Mouse (Mus musculus): ENCODE measurements around the gene Arfgef3. TPM values are rescaled to one million over a fixed set of nuclear protein-coding genes. Genes with fewer than 3 reads are reported as not detected.
A peak's percentile ranks its signal among the peaks of the same experiment; 100 is the strongest.
"Not testable (repeated sequence)": the region's sequence is repeated elsewhere in the genome, so short reads cannot be mapped to it uniquely, and the experiment has no call there.

The Arfgef3 gene
- polyA plus RNA-seq, 1 experiment from 2014 or later = 0.15 TPM

GRCm38 (mm10) chr10:18640596-18640995 is 103.2 kb downstream of the Arfgef3 start:
- H3K27ac ChIP-seq (replicated peaks; ENCODE audit: low read depth, low read length) = no peak overlapping the region
- no peak overlapping the region for H3K4me3 ChIP-seq (ENCODE audit: low read depth, low read length)
- DNase-seq (ENCODE audit: low spot score) (no peak), ATAC-seq (ENCODE audit: insufficient number of reproducible peaks, low FRiP score, low TSS enrichment, low read depth) (no peak)
- no peaks in the 10 kb centered on the region for H3K27me3 ChIP-seq (ENCODE audit: control insufficient read depth, insufficient read depth, low read length)
- no peak overlapping the region for H3K4me2 ChIP-seq (ENCODE audit: low read depth, severe bottlenecking)
- no peaks in the 10 kb centered on the region for H3K9me3 ChIP-seq (ENCODE audit: control insufficient read depth, low read length)
- no peak overlapping the region for H3K9ac ChIP-seq (ENCODE audit: low read length)
- 83% methylated on average over 5 of the region's 5 CpGs for WGBS
- no peaks in the 10 kb centered on the region for H3K4me1 ChIP-seq (ENCODE audit: control insufficient read depth, insufficient read depth, low read length)
- H3K36me3 ChIP-seq (ENCODE audit: control insufficient read depth, insufficient read depth, low read length) = no peaks in the 10 kb centered on the region

- WGBS = 88% methylated on average over 9 of the region's 9 CpGs
- Histone ChIP-seq H3K4me2 (ENCODE audit: low read depth, severe bottlenecking) (no peak overlapping the region), H3K9ac (ENCODE audit: low read length) (no peak overlapping the region), H3K4me3 (ENCODE audit: low read depth, low read length) (no peak overlapping the region), H3K36me3 (ENCODE audit: control insufficient read depth, insufficient read depth, low read length) (no peaks in the 10 kb centered on the region), H3K4me1 (ENCODE audit: control insufficient read depth, insufficient read depth, low read length) (no peaks in the 10 kb centered on the region), H3K9me3 (ENCODE audit: control insufficient read depth, low read length) (no peaks in the 10 kb centered on the region), H3K27me3 (ENCODE audit: control insufficient read depth, insufficient read depth, low read length) (no peaks in the 10 kb centered on the region), H3K27ac (replicated peaks; ENCODE audit: low read depth, low read length) (no peak overlapping the region)
- ATAC-seq (ENCODE audit: insufficient number of reproducible peaks, low FRiP score, low TSS enrichment, low read depth) = no peak
- no peak for DNase-seq (ENCODE audit: low spot score)
These were observed 108.3 kb downstream of the Arfgef3 start for GRCm38 (mm10) chr10:18635450-18635849.

GRCm38 (mm10) chr10:18634405-18634985 is 109.3 kb downstream of the Arfgef3 start:
- 81% methylated on average over 7 of the region's 7 CpGs for WGBS
- ATAC-seq (ENCODE audit: insufficient number of reproducible peaks, low FRiP score, low TSS enrichment, low read depth) = no peak

GRCm38 (mm10) chr10:18630498-18630897 is 113.3 kb downstream of the Arfgef3 start:
- Histone ChIP-seq H3K9ac (ENCODE audit: low read length) (no peak overlapping the region), H3K4me3 (ENCODE audit: low read depth, low read length) (no peak overlapping the region), H3K27ac (replicated peaks; ENCODE audit: low read depth, low read length) (no peak overlapping the region), H3K4me2 (ENCODE audit: low read depth, severe bottlenecking) (no peak overlapping the region), H3K27me3 (ENCODE audit: control insufficient read depth, insufficient read depth, low read length) (no peaks in the 10 kb centered on the region), H3K36me3 (ENCODE audit: control insufficient read depth, insufficient read depth, low read length) (no peaks in the 10 kb centered on the region), H3K4me1 (ENCODE audit: control insufficient read depth, insufficient read depth, low read length) (no peaks in the 10 kb centered on the region), H3K9me3 (ENCODE audit: control insufficient read depth, low read length) (no peaks in the 10 kb centered on the region)
- ATAC-seq (ENCODE audit: insufficient number of reproducible peaks, low FRiP score, low TSS enrichment, low read depth) = no peak
- DNase-seq (ENCODE audit: low spot score) = no peak
- WGBS = 78% methylated on average over 8 of the region's 8 CpGs

More at GRCm38 (mm10) chr10:18634405-18634985, 109.3 kb downstream of the Arfgef3 start:
- no peak overlapping the region for H3K4me3 ChIP-seq (ENCODE audit: low read depth, low read length)
- H3K4me2 ChIP-seq (ENCODE audit: low read depth, severe bottlenecking) = no peak overlapping the region
- H3K4me1 ChIP-seq (ENCODE audit: control insufficient read depth, insufficient read depth, low read length) = no peaks in the 10 kb centered on the region
- H3K9ac ChIP-seq (ENCODE audit: low read length) = no peak overlapping the region
- DNase-seq (ENCODE audit: low spot score) = no peak
- no peak overlapping the region for H3K27ac ChIP-seq (replicated peaks; ENCODE audit: low read depth, low read length)
- no peaks in the 10 kb centered on the region for H3K9me3 ChIP-seq (ENCODE audit: control insufficient read depth, low read length)
- H3K27me3 ChIP-seq (ENCODE audit: control insufficient read depth, insufficient read depth, low read length) = no peaks in the 10 kb centered on the region
- H3K36me3 ChIP-seq (ENCODE audit: control insufficient read depth, insufficient read depth, low read length) = no peaks in the 10 kb centered on the region

- no peaks in the 10 kb centered on the region for H3K4me1 ChIP-seq (ENCODE audit: control insufficient read depth, insufficient read depth, low read length)
- no peak for ATAC-seq (ENCODE audit: insufficient number of reproducible peaks, low FRiP score, low TSS enrichment, low read depth)
- no peak overlapping the region for H3K27ac ChIP-seq (replicated peaks; ENCODE audit: low read depth, low read length)
- no peaks in the 10 kb centered on the region for H3K9me3 ChIP-seq (ENCODE audit: control insufficient read depth, low read length)
- WGBS = 90% methylated on average over 6 of the region's 6 CpGs
- H3K4me3 ChIP-seq (ENCODE audit: low read depth, low read length) = no peak overlapping the region
- H3K36me3 ChIP-seq (ENCODE audit: control insufficient read depth, insufficient read depth, low read length) = no peaks in the 10 kb centered on the region
- no peaks in the 10 kb centered on the region for H3K27me3 ChIP-seq (ENCODE audit: control insufficient read depth, insufficient read depth, low read length)
- DNase-seq (ENCODE audit: low spot score) = no peak
- no peak overlapping the region for H3K4me2 ChIP-seq (ENCODE audit: low read depth, severe bottlenecking)
- H3K9ac ChIP-seq (ENCODE audit: low read length) = no peak overlapping the region
These were observed 116.2 kb downstream of the Arfgef3 start for GRCm38 (mm10) chr10:18627530-18627929.

GRCm38 (mm10) chr10:18612796-18613195 is 131.0 kb downstream of the Arfgef3 start:
- ATAC-seq (ENCODE audit: insufficient number of reproducible peaks, low FRiP score, low TSS enrichment, low read depth) (no peak), DNase-seq (ENCODE audit: low spot score) (no peak)
- no peak overlapping the region for H3K4me2 ChIP-seq (ENCODE audit: low read depth, severe bottlenecking)
- no peak overlapping the region for H3K27ac ChIP-seq (replicated peaks; ENCODE audit: low read depth, low read length)
- no peaks in the 10 kb centered on the region for H3K27me3 ChIP-seq (ENCODE audit: control insufficient read depth, insufficient read depth, low read length)
- H3K4me1 ChIP-seq (ENCODE audit: control insufficient read depth, insufficient read depth, low read length) = no peaks in the 10 kb centered on the region
- no peak overlapping the region for H3K4me3 ChIP-seq (ENCODE audit: low read depth, low read length)
- H3K36me3 ChIP-seq (ENCODE audit: control insufficient read depth, insufficient read depth, low read length) = no peaks in the 10 kb centered on the region
- no peak overlapping the region for H3K9ac ChIP-seq (ENCODE audit: low read length)
- H3K9me3 ChIP-seq (ENCODE audit: control insufficient read depth, low read length) = no peaks in the 10 kb centered on the region
- WGBS = 90% methylated on average over 2 of the region's 2 CpGs

- DNase-seq (ENCODE audit: low spot score); H3K4me3 ChIP-seq (ENCODE audit: low read depth, low read length); H3K27me3 ChIP-seq (ENCODE audit: control insufficient read depth, insufficient read depth, low read length); H3K9ac ChIP-seq (ENCODE audit: low read length); H3K36me3 ChIP-seq (ENCODE audit: control insufficient read depth, insufficient read depth, low read length); ATAC-seq (ENCODE audit: insufficient number of reproducible peaks, low FRiP score, low TSS enrichment, low read depth); H3K4me1 ChIP-seq (ENCODE audit: control insufficient read depth, insufficient read depth, low read length); H3K4me2 ChIP-seq (ENCODE audit: low read depth, severe bottlenecking); H3K27ac ChIP-seq (replicated peaks; ENCODE audit: low read depth, low read length); H3K9me3 ChIP-seq (ENCODE audit: control insufficient read depth, low read length): not testable (repeated sequence)
- 55% methylated on average over 5 of the region's 5 CpGs for WGBS
These were observed 138.8 kb downstream of the Arfgef3 start for GRCm38 (mm10) chr10:18604827-18605535.

- Histone ChIP-seq H3K4me2 (ENCODE audit: low read depth, severe bottlenecking) (no peak overlapping the region), H3K36me3 (ENCODE audit: control insufficient read depth, insufficient read depth, low read length) (no peaks in the 10 kb centered on the region), H3K4me3 (ENCODE audit: low read depth, low read length) (no peak overlapping the region), H3K9ac (ENCODE audit: low read length) (no peak overlapping the region), H3K4me1 (ENCODE audit: control insufficient read depth, insufficient read depth, low read length) (no peaks in the 10 kb centered on the region), H3K27ac (replicated peaks; ENCODE audit: low read depth, low read length) (no peak overlapping the region), H3K27me3 (ENCODE audit: control insufficient read depth, insufficient read depth, low read length) (no peaks in the 10 kb centered on the region), H3K9me3 (ENCODE audit: control insufficient read depth, low read length) (no peaks in the 10 kb centered on the region)
- 19% methylated on average over 4 of the region's 4 CpGs for WGBS
- DNase-seq (ENCODE audit: low spot score) = peak; percentile 81
- no peak for ATAC-seq (ENCODE audit: insufficient number of reproducible peaks, low FRiP score, low TSS enrichment, low read depth)
These were observed 141.7 kb downstream of the Arfgef3 start for GRCm38 (mm10) chr10:18602030-18602429.

All from limb, embryonic 11.5 days (tissue).